Mouse (Mus musculus) olfactory bulb, adult 2 months (tissue): ENCODE data around the gene Tshz3.

Experiments
- CTCF ChIP-seq: fragments of 200-500 bp; IDR thresholded peaks from 2 replicates; pipeline ENCODE4 v1.5.1; 2012; ENCODE audit warnings: low read depth, mild to moderate bottlenecking, low read length, moderate library complexity; ENCODE audit not compliant: insufficient read depth
- POLR2A ChIP-seq: fragments of 200-500 bp; IDR thresholded peaks from 2 replicates; pipeline ENCODE4 v1.6.1; 2012; ENCODE audit warnings: mild to moderate bottlenecking, low read depth, low read length, moderate library complexity; ENCODE audit not compliant: insufficient read depth

DNA sequence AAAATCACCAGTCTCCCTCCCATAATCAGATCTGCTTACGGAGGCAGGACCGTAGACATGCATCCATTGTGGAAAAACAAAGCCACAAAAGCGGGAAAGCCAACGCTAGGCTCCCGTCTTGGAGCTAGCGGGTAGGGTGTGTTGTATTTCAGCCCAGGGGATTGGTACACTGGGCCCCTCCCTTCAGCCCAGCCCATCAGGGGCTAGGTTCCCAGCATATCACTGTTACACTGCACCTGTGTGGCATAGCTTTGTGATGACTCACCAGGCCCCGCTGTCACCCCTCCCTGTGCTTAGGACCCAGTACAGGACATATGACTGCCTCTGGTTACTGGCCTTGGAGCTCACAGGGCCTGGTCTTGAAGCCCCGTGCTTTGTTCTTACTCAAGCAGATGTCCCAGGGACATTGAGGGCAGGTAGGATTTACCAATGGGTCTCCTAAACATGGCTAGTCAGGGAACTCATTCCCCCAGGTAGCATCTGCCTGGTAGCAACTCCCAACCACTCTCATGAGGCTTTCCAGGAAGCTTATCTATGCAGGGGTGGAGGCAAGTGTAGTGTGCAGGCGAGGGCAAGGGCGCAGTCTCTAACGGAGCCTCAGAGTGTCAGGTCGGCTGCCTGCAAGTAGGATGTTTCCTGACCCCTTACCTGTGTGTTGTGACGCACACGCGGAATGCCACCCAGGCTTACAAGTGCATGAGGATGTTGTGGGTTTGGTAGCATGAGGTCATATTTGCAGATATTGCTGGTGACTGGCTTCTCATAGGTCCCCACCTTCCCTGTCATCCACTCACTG lies 98.7 kb downstream of the Tshz3 start:
- no peak for TF ChIP-seq CTCF
- no peak for TF ChIP-seq POLR2A
